In genomic region chr19:34673476-34673875, GRCm38 (mm10) we compare ENCODE assay signal across 9 mouse cellular contexts. TPM values are rescaled to one million over a fixed set of nuclear protein-coding genes. Genes with fewer than 3 reads are reported as not detected.
A peak's percentile ranks its signal among the peaks of the same experiment; 100 is the strongest.
DNase-seq lines count a peak whose midpoint lies in the region; ATAC-seq and TF ChIP-seq lines count a peak whose summit lies in the region.
"Had no signal": no experiment of that assay in that cellular context is flagged by ENCODE, and none has a peak within 500 bp of the region (broad histone marks: within the 10 kb centered on the region; RNA-seq: fewer than 3 reads in every experiment).

No protein-coding gene starts in this region.

- no peaks in the 10 kb centered on the region for H3K36me3 ChIP-seq in ES-E14 (ENCODE audit: control insufficient read depth, insufficient read depth, low read length, poor library complexity, severe bottlenecking)
- H3K36me3 ChIP-seq in forebrain, embryonic 12.5 days (replicated peaks) = no peaks in the 10 kb centered on the region
- H3K36me3 ChIP-seq: embryonic facial prominence, embryonic 13.5 days had no signal

- ATAC-seq in activated CD4-positive, CD25-positive, alpha-beta regulatory T cell, adult 4 months = no peak
- no peak for ATAC-seq in forebrain, embryonic 12.5 days (ENCODE audit: low FRiP score)
- no peak for ATAC-seq in erythroid progenitor cell, adult 5-6 weeks (replicated peaks; ENCODE audit: low FRiP score, poor library complexity, severe bottlenecking)

- H3K4me2 ChIP-seq in forebrain, embryonic 12.5 days = no peak overlapping the region
- H3K4me2 ChIP-seq: embryonic facial prominence, embryonic 13.5 days had no signal

- intact Hi-C loops in gastrocnemius, postnatal 14 days (cut with DNase I; ENCODE audit: low total_unique reads) = no loop called here

- H3K9me3 ChIP-seq in ES-E14 (ENCODE audit: control insufficient read depth, insufficient read depth, low read depth, low read length) = no peaks in the 10 kb centered on the region
- H3K9me3 ChIP-seq in forebrain, embryonic 12.5 days = no peaks in the 10 kb centered on the region
- H3K9me3 ChIP-seq: embryonic facial prominence, embryonic 13.5 days had no signal

- peaks cover 0 to 5% of the 10 kb centered on the region in 2 experiments; a peak in 3 of 4 replicates for H3K4me1 ChIP-seq in ES-E14 (ENCODE audit: control insufficient read depth in 2 of 2, insufficient read depth in 2 of 2, low read length in 2 of 2, poor library complexity in 1 of 2)
- no peaks in the 10 kb centered on the region for H3K4me1 ChIP-seq in forebrain, embryonic 12.5 days
- H3K4me1 ChIP-seq: embryonic facial prominence, embryonic 13.5 days had no signal

- in situ Hi-C loops in ES-E14 (cut with MboI; ENCODE audit: low sequenced_read_pairs in 2 of 2, unreplicated experiment in 2 of 2) = loop anchor here in 1 of 2 experiments (25.0 kb wide), 1 partner anchor 336 kb away; no protein-coding TSS in a partner anchor

- no peak overlapping the region for H3K27ac ChIP-seq in ES-E14 (ENCODE audit: insufficient read depth, low read depth, low read length, poor library complexity, severe bottlenecking)
- H3K27ac ChIP-seq in forebrain, embryonic 12.5 days = no peak overlapping the region
- H3K27ac ChIP-seq: embryonic facial prominence, embryonic 13.5 days had no signal

- WGBS in forebrain, embryonic 12.5 days = 62% methylated on average over 7 of the region's 7 CpGs

- H3K4me3 ChIP-seq in ES-E14 (ENCODE audit: insufficient read depth in 1 of 2, low read depth in 1 of 2, low read length in 2 of 2, poor library complexity in 1 of 2, severe bottlenecking in 1 of 2) = no peak overlapping the region
- no peak overlapping the region for H3K4me3 ChIP-seq in forebrain, embryonic 12.5 days (replicated peaks)
- H3K4me3 ChIP-seq: embryonic facial prominence, embryonic 13.5 days had no signal

- no peaks in the 10 kb centered on the region for H3K27me3 ChIP-seq in forebrain, embryonic 12.5 days
- H3K27me3 ChIP-seq: embryonic facial prominence, embryonic 13.5 days had no signal

- peak; percentile 9 for DNase-seq in gastrocnemius, postnatal 14 days
- no peak for DNase-seq in gastrocnemius, adult 8-10 months (ENCODE audit: low spot score in 2 of 2)
- peak; percentile 71 for DNase-seq in ES-E14 (ENCODE audit: low read depth, low spot score)
- peak; percentile 59 for DNase-seq in cerebellum, adult 9-10 months
- peak; percentile 57 to 63 for DNase-seq in kidney, postnatal 36 days

- H3K9ac ChIP-seq in ES-E14 (ENCODE audit: insufficient read depth, low read depth, low read length, poor library complexity, severe bottlenecking) = no peak overlapping the region
- H3K9ac ChIP-seq in forebrain, embryonic 12.5 days = no peak overlapping the region
- H3K9ac ChIP-seq: embryonic facial prominence, embryonic 13.5 days had no signal

TF ChIP-seq in ES-E14, 5 proteins besides CTCF, POLR2A, EP300 and RAD21:
- TF ChIP-seq MAFK (IDR thresholded peaks at IDR 0.05; ENCODE audit: insufficient read depth, low read depth, low read length) (no peak), HCFC1 (IDR thresholded peaks at IDR 0.05; ENCODE audit: borderline replicate concordance, insufficient read depth, low read length) (no peak), ZC3H11A (IDR thresholded peaks at IDR 0.05; ENCODE audit: borderline replicate concordance, low read depth, low read length) (no peak), CHD2 (IDR thresholded peaks at IDR 0.05; ENCODE audit: low read depth, low read length) (no peak), ZNF384 (IDR thresholded peaks at IDR 0.05; ENCODE audit: low read depth, low read length) (no peak)
TF ChIP-seq in ES-E14: peak in this region for 0.

RNA-seq across cellular contexts. Expression of gene Ifit1, which starts 32.8 kb away (rescaled TPM):
- under 1 TPM; 0.12 to 0.13 TPM for total RNA-seq in gastrocnemius, postnatal 14 days (2021)
- under 1 TPM; 0.21 to 0.76 (median 0.27) TPM for total RNA-seq in gastrocnemius, adult 8-10 months (2022)
- 0.16 TPM in 1 of 2 replicates, not detected in the other for total RNA-seq in ES-E14 (2012; rRNA removed)
- polyA plus RNA-seq in activated CD4-positive, CD25-positive, alpha-beta regulatory T cell, adult 4 months (2017; shearing (Covaris generic)) = 10 to 100 TPM; 46.7 to 71.6 TPM
- 0.11 and 0.17 TPM in 2 replicates for polyA plus RNA-seq in forebrain, embryonic 12.5 days (2016; fragmentation: Nextera tagmentation; extraction: Ambion mirVana)
- 4.0 and 9.6 TPM in 2 replicates for total RNA-seq in erythroid progenitor cell, adult 5-6 weeks (2015; ENCODE audit: low replicate concordance)
- 4.9 and 11.6 TPM in 2 replicates for total RNA-seq in erythroid progenitor cell, adult 5-6 weeks (2017; ENCODE audit: low replicate concordance)

RNA-seq across cellular contexts. Expression of gene Ifit1bl2, which starts 32.9 kb away (rescaled TPM):
- under 1 TPM in 1 of 2 experiments, not detected in 1; 0.06 TPM for total RNA-seq in gastrocnemius, postnatal 14 days (2021)
- not detected for total RNA-seq in gastrocnemius, adult 8-10 months (2022)
- not detected in 2 replicates for total RNA-seq in ES-E14 (2012; rRNA removed)
- under 1 TPM; 0.57 to 0.73 TPM for polyA plus RNA-seq in activated CD4-positive, CD25-positive, alpha-beta regulatory T cell, adult 4 months (2017; shearing (Covaris generic))
- polyA plus RNA-seq in forebrain, embryonic 12.5 days (2016; fragmentation: Nextera tagmentation; extraction: Ambion mirVana) = not detected in 2 replicates
- 2.1 and 2.5 TPM in 2 replicates for total RNA-seq in erythroid progenitor cell, adult 5-6 weeks (2015; ENCODE audit: low replicate concordance)
- total RNA-seq in erythroid progenitor cell, adult 5-6 weeks (2017; ENCODE audit: low replicate concordance) = 1.8 TPM in 1 of 2 replicates, not detected in the other

Comparison
In these comparisons a context has a peak if more than half of its experiments do, and no peak if none do; other contexts are left out.
1. DNase-seq: peak in gastrocnemius, postnatal 14 days (single experiment), ES-E14 (single experiment), cerebellum, adult 9-10 months (single experiment) and kidney, postnatal 36 days (2 of 2); none in gastrocnemius, adult 8-10 months (0 of 2).